ENCODE assay signal across 8 mouse cellular contexts in the genomic region with DNA sequence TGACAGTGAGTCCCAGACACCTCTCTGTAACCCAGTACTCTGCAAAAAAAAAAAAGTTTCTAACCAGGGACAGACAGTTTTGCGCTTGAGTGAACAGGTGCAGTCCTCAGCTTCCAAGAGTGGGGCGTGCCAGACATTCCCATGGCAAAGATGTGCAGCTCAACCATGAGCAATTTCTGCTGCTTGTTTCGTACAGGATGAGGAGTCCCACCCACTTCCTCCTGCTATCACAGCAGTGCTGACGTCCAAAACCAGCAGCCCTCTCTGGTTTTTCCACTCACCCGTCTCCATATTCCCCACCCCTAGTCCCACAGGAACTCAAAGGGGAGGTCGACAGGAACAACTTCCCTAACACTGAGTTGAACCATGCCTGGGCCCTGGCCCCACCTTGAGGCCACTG. TPM values are rescaled to one million over a fixed set of nuclear protein-coding genes. Genes with fewer than 3 reads are reported as not detected.
DNase-seq lines count a peak whose midpoint lies in the region; ATAC-seq lines count a peak whose summit lies in the region.

No protein-coding gene starts in this region.

- H3K27me3 ChIP-seq in forebrain, embryonic 14.5 days (replicated peaks; ENCODE audit: control insufficient read depth, insufficient read depth, low read length): peaks cover 31% of the 10 kb centered on the region
- H3K27me3 ChIP-seq in forebrain, embryonic 11.5 days (ENCODE audit: control insufficient read depth, insufficient read depth, low read length): peaks cover 33% of the 10 kb centered on the region
- H3K27me3 ChIP-seq in neural tube, embryonic 13.5 days: peaks cover 45% of the 10 kb centered on the region
- peaks cover 84% of the 10 kb centered on the region for H3K27me3 ChIP-seq in megakaryocyte, embryonic 14.5 days (replicated peaks)

- DNase-seq in forebrain, embryonic 14.5 days (ENCODE audit: low spot score): no peak
- no peak for DNase-seq in forebrain, embryonic 11.5 days (ENCODE audit: low spot score)
- no peak for DNase-seq in neural tube, embryonic 10.5 days (ENCODE audit: extremely low spot score, low spot score)
- DNase-seq in induced T-regulatory cell, adult 2 months (ENCODE audit: low read depth): peak; percentile 83
- no peak for DNase-seq in ovary, postnatal 14 days (ENCODE audit: low spot score)
- no peak for DNase-seq in embryo, embryonic 9.5 days (ENCODE audit: extremely low spot score)

- H3K27ac ChIP-seq in forebrain, embryonic 14.5 days (ENCODE audit: low read depth, low read length): no peak overlapping the region
- H3K27ac ChIP-seq in forebrain, embryonic 11.5 days (ENCODE audit: low read depth, low read length): no peak overlapping the region
- no peak overlapping the region for H3K27ac ChIP-seq in neural tube, embryonic 13.5 days (replicated peaks)

- no peak overlapping the region for H3K4me3 ChIP-seq in forebrain, embryonic 14.5 days (ENCODE audit: low read depth, low read length)
- no peak overlapping the region for H3K4me3 ChIP-seq in forebrain, embryonic 11.5 days (ENCODE audit: low read depth, low read length)
- no peak overlapping the region for H3K4me3 ChIP-seq in neural tube, embryonic 13.5 days
- H3K4me3 ChIP-seq in megakaryocyte, embryonic 14.5 days (replicated peaks): peak overlapping the region; percentile 24

- no peak overlapping the region for H3K9ac ChIP-seq in forebrain, embryonic 14.5 days (ENCODE audit: low read length)
- H3K9ac ChIP-seq in forebrain, embryonic 11.5 days (ENCODE audit: low read length): no peak overlapping the region
- no peak overlapping the region for H3K9ac ChIP-seq in neural tube, embryonic 13.5 days

- no peaks in the 10 kb centered on the region for H3K9me3 ChIP-seq in forebrain, embryonic 14.5 days (replicated peaks; ENCODE audit: control insufficient read depth, low read length)
- no peaks in the 10 kb centered on the region for H3K9me3 ChIP-seq in forebrain, embryonic 11.5 days (ENCODE audit: control insufficient read depth, low read length)
- H3K9me3 ChIP-seq in neural tube, embryonic 13.5 days: no peaks in the 10 kb centered on the region
- H3K9me3 ChIP-seq in megakaryocyte, embryonic 14.5 days: no peaks in the 10 kb centered on the region

- H3K36me3 ChIP-seq in forebrain, embryonic 14.5 days (ENCODE audit: control insufficient read depth, insufficient read depth, low read length): no peaks in the 10 kb centered on the region
- H3K36me3 ChIP-seq in forebrain, embryonic 11.5 days (ENCODE audit: control insufficient read depth, insufficient read depth, low read length): no peaks in the 10 kb centered on the region
- H3K36me3 ChIP-seq in neural tube, embryonic 13.5 days: no peaks in the 10 kb centered on the region
- peaks cover 13% of the 10 kb centered on the region for H3K36me3 ChIP-seq in megakaryocyte, embryonic 14.5 days (replicated peaks; ENCODE audit: low read length)

- ATAC-seq in forebrain, embryonic 14.5 days: no peak
- ATAC-seq in forebrain, embryonic 11.5 days (replicated peaks; ENCODE audit: low FRiP score): no peak
- no peak for ATAC-seq in neural tube, embryonic 13.5 days (ENCODE audit: low read depth)

- H3K4me2 ChIP-seq in forebrain, embryonic 14.5 days (ENCODE audit: low read length): peak overlapping the region; percentile 63; the same call in 1 of the 2 replicates
- no peak overlapping the region for H3K4me2 ChIP-seq in forebrain, embryonic 11.5 days (ENCODE audit: low read depth, low read length, severe bottlenecking)
- peak overlapping the region; percentile 68; the same call in 1 of the 2 replicates for H3K4me2 ChIP-seq in neural tube, embryonic 13.5 days

- 72% methylated on average over 6 of the region's 6 CpGs for WGBS in forebrain, embryonic 14.5 days
- 76% methylated on average over 6 of the region's 6 CpGs for whole genome bisulfite sequencing in forebrain, embryonic 11.5 days
- 74% methylated on average over 6 of the region's 6 CpGs for WGBS in neural tube, embryonic 13.5 days

- H3K4me1 ChIP-seq in forebrain, embryonic 14.5 days (ENCODE audit: control insufficient read depth, insufficient read depth, low read length): peaks cover 12% of the 10 kb centered on the region
- peaks cover 16% of the 10 kb centered on the region; the same call in 1 of the 2 replicates for H3K4me1 ChIP-seq in forebrain, embryonic 11.5 days (replicated peaks; ENCODE audit: control insufficient read depth, insufficient read depth, low read length)
- H3K4me1 ChIP-seq in neural tube, embryonic 13.5 days (replicated peaks): peaks cover 38% of the 10 kb centered on the region
- H3K4me1 ChIP-seq in megakaryocyte, embryonic 14.5 days: peaks cover 74% of the 10 kb centered on the region

RNA-seq across cellular contexts. Expression of a gene that starts 7.5 kb away (rescaled TPM):
- polyA plus RNA-seq in forebrain, embryonic 14.5 days (2014; fragmentation: Nextera tagmentation; extraction: Ambion mirVana): 0.48 and 0.74 TPM in 2 replicates
- polyA plus RNA-seq in forebrain, embryonic 11.5 days (2014; fragmentation: Nextera tagmentation; extraction: Ambion mirVana): 0.21 and 0.44 TPM in 2 replicates
- polyA plus RNA-seq in neural tube, embryonic 13.5 days (2015; fragmentation: Nextera tagmentation; extraction: Ambion mirVana): 1.1 TPM in 2 replicates
- 1.8 and 4.2 TPM in 2 replicates for polyA plus RNA-seq in megakaryocyte, embryonic 14.5 days (2012; ENCODE audit: insufficient read depth, low replicate concordance)

RNA-seq across cellular contexts. Expression of a gene that starts 9.1 kb away (rescaled TPM):
- polyA plus RNA-seq in forebrain, embryonic 14.5 days (2014; fragmentation: Nextera tagmentation; extraction: Ambion mirVana): 37.1 and 43.1 TPM in 2 replicates
- polyA plus RNA-seq in forebrain, embryonic 11.5 days (2014; fragmentation: Nextera tagmentation; extraction: Ambion mirVana): 45.5 and 57.8 TPM in 2 replicates
- polyA plus RNA-seq in neural tube, embryonic 13.5 days (2015; fragmentation: Nextera tagmentation; extraction: Ambion mirVana): 46.7 and 47.4 TPM in 2 replicates
- polyA plus RNA-seq in megakaryocyte, embryonic 14.5 days (2012; ENCODE audit: insufficient read depth, low replicate concordance): 10.6 and 45.2 TPM in 2 replicates

RNA-seq across cellular contexts. Expression of a gene that starts 19.8 kb away (rescaled TPM):
- 4.6 and 7.6 TPM in 2 replicates for polyA plus RNA-seq in forebrain, embryonic 14.5 days (2014; fragmentation: Nextera tagmentation; extraction: Ambion mirVana)
- polyA plus RNA-seq in forebrain, embryonic 11.5 days (2014; fragmentation: Nextera tagmentation; extraction: Ambion mirVana): 6.6 and 7.4 TPM in 2 replicates
- polyA plus RNA-seq in neural tube, embryonic 13.5 days (2015; fragmentation: Nextera tagmentation; extraction: Ambion mirVana): 9.3 and 9.6 TPM in 2 replicates
- polyA plus RNA-seq in megakaryocyte, embryonic 14.5 days (2012; ENCODE audit: insufficient read depth, low replicate concordance): not detected in 2 replicates

RNA-seq across cellular contexts. Expression of a gene that starts 28.8 kb away (rescaled TPM):
- polyA plus RNA-seq in forebrain, embryonic 14.5 days (2014; fragmentation: Nextera tagmentation; extraction: Ambion mirVana): not detected in 2 replicates
- polyA plus RNA-seq in forebrain, embryonic 11.5 days (2014; fragmentation: Nextera tagmentation; extraction: Ambion mirVana): not detected in 2 replicates
- 1.8 and 3.0 TPM in 2 replicates for polyA plus RNA-seq in neural tube, embryonic 13.5 days (2015; fragmentation: Nextera tagmentation; extraction: Ambion mirVana)
- polyA plus RNA-seq in megakaryocyte, embryonic 14.5 days (2012; ENCODE audit: insufficient read depth, low replicate concordance): not detected in 2 replicates

RNA-seq across cellular contexts. Expression of a gene that starts 33.0 kb away (rescaled TPM):
- 4.7 and 5.2 TPM in 2 replicates for polyA plus RNA-seq in forebrain, embryonic 14.5 days (2014; fragmentation: Nextera tagmentation; extraction: Ambion mirVana)
- 9.1 and 10.9 TPM in 2 replicates for polyA plus RNA-seq in forebrain, embryonic 11.5 days (2014; fragmentation: Nextera tagmentation; extraction: Ambion mirVana)
- polyA plus RNA-seq in neural tube, embryonic 13.5 days (2015; fragmentation: Nextera tagmentation; extraction: Ambion mirVana): 13.5 and 15.5 TPM in 2 replicates
- polyA plus RNA-seq in megakaryocyte, embryonic 14.5 days (2012; ENCODE audit: insufficient read depth, low replicate concordance): 0.10 TPM in 1 of 2 replicates, not detected in the other
